Mouse (Mus musculus): ENCODE results near the gene Cpeb2. TPM values are rescaled to one million over a fixed set of nuclear protein-coding genes. Genes with fewer than 3 reads are reported as not detected.

The Cpeb2 gene
- polyA plus RNA-seq (2015; fragmentation: Nextera tagmentation; extraction: Ambion mirVana) = 7.4 and 8.1 TPM in 2 replicates

DNA sequence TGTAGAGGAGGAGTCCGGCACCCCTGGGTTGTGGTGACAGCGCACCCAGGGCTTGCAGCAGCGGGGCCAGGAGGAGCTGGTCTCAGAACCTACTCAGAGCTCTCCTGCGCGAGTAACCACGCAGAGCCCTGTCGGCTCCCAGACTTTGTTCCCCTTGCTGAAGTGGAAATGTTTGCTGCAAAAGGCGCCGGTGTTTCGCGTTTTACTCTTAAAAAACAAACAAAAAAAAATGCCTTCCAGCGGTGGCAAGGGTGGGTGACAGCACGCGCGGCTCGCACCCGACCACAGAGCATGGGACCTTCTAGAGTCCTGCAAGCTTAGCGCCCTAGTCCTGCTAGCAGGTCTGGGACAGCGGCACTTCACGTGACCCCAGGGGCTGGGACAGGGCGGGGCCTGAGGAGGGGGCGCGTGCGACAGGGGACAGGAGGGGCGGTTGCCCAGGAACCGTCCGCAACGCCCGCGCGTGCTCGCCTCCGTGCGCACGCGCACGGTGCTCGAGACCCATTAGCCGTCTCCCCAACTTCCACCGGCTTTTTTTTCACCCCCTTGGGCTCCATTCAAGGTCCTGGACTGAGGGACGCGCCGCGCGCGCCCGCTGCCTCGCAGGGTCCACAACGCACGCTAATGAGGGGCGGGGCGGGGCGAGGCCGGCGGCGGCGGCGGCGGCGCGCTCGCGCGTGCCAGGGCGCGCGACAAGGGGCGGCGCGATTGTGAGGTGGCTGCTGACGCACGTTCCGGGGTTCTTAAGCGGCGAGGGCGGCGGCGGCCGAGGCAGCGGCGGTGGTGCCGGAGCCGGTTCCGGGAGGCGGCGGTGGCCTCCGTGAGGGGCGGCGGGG is at the start of gene Cpeb2:
Cpeb2 (plus strand) TSS at position 691 of the 836 bp plus-strand sequence.
- 0% methylated on average over 71 of the region's 89 CpGs for WGBS
- peak; percentile 87 for ATAC-seq

DNA sequence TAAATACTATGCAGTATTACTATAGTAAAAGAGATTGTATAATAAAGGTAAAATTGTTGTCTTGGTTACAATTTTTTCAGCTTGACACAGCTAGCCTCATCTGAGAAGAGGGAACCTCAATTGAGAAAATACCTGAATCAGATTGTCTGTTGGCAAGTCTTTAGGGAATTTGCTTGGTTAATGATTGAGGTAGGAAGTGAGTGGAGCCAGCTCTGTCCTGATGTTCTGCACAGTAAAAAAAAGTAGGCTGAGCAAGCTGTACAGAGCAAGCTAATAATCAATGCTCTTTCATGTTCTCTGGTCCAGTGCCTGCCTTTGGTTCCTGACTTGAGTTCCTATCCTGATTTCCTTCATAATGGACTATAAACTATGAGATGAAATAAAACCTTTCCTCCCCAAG is 49.4 kb upstream of the Cpeb2 start:
- Histone ChIP-seq H3K36me3 (ENCODE audit: control insufficient read depth, insufficient read depth) (no peaks in the 10 kb centered on the region), H3K9me3 (ENCODE audit: control insufficient read depth, low read length) (no peaks in the 10 kb centered on the region), H3K27ac (ENCODE audit: low read length) (no peak overlapping the region), H3K4me1 (replicated peaks; ENCODE audit: control insufficient read depth, insufficient read depth, low read length) (no peaks in the 10 kb centered on the region), H3K4me2 (ENCODE audit: low read length) (no peak overlapping the region), H3K4me3 (replicated peaks; ENCODE audit: low read length) (no peak overlapping the region), H3K9ac (replicated peaks; ENCODE audit: low read depth, low read length) (no peak overlapping the region), H3K27me3 (replicated peaks; ENCODE audit: control insufficient read depth, insufficient read depth, low read length) (no peaks in the 10 kb centered on the region)
- no peak for ATAC-seq

More for the DNA sequence above, at the start of gene Cpeb2:
- H3K4me3 ChIP-seq (replicated peaks; ENCODE audit: low read length) = peak within 1 kb of the TSS; percentile 98
- H3K4me2 ChIP-seq (ENCODE audit: low read length) = peak within 1 kb of the TSS; percentile 82
- H3K27ac ChIP-seq (ENCODE audit: low read length) = peak within 1 kb of the TSS; percentile 96
- no peaks in the 10 kb centered on the region for H3K36me3 ChIP-seq (ENCODE audit: control insufficient read depth, insufficient read depth)
- peak within 1 kb of the TSS; percentile 97 for H3K9ac ChIP-seq (replicated peaks; ENCODE audit: low read depth, low read length)
- H3K27me3 ChIP-seq (replicated peaks; ENCODE audit: control insufficient read depth, insufficient read depth, low read length) = peaks cover 5% of the 10 kb centered on the region; the same call in 1 of the 2 replicates
- H3K9me3 ChIP-seq (ENCODE audit: control insufficient read depth, low read length) = no peaks in the 10 kb centered on the region
- H3K4me1 ChIP-seq (replicated peaks; ENCODE audit: control insufficient read depth, insufficient read depth, low read length) = peaks cover 8% of the 10 kb centered on the region

DNA sequence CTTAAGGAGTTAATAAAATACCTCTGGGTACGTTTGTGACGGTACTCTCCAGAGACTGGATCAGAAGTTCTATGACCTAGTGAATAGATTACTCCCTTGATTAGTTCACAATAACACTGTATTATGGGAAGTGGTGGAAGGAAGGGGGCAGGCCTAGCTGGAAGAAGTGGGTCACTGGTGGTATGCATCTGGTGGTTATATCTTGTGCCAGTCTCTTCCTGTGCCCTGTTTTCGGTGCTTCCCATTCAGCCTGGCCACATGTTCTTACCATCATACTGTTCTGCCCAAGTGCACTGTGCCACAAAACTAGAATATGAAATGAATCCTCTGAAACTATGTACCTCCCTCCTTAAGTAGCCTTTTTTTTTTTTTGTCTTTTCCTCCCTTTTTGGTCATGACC is 48.1 kb upstream of the Cpeb2 start:
- WGBS = 55% methylated on average over 3 of the region's 3 CpGs
- no peak overlapping the region for H3K4me3 ChIP-seq (replicated peaks; ENCODE audit: low read length)
- no peak overlapping the region for H3K9ac ChIP-seq (replicated peaks; ENCODE audit: low read depth, low read length)
- H3K9me3 ChIP-seq (ENCODE audit: control insufficient read depth, low read length) = no peaks in the 10 kb centered on the region
- H3K27me3 ChIP-seq (replicated peaks; ENCODE audit: control insufficient read depth, insufficient read depth, low read length) = no peaks in the 10 kb centered on the region
- no peak overlapping the region for H3K27ac ChIP-seq (ENCODE audit: low read length)
- no peaks in the 10 kb centered on the region for H3K36me3 ChIP-seq (ENCODE audit: control insufficient read depth, insufficient read depth)
- no peaks in the 10 kb centered on the region for H3K4me1 ChIP-seq (replicated peaks; ENCODE audit: control insufficient read depth, insufficient read depth, low read length)
- H3K4me2 ChIP-seq (ENCODE audit: low read length) = no peak overlapping the region
- no peak for ATAC-seq

DNA sequence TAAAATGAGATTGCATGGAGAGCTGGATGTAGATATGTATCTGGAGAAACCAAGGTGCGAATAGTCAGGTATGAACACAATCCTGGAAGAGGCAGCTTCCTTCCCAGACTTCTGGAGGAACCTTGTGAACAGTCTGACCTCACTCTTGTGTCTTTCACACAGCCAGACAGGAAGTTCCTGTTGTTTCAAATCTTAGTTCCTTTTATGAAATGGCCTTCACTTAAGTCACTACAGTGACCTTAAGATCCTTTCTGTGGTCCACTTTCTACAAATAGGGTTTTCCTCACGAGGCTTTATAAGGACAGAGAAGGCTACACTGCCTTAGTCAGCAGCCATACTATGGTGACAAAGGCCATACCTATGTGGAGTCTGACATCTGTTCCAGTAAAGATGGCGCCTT is 47.5 kb upstream of the Cpeb2 start:
- H3K4me2 ChIP-seq (ENCODE audit: low read length) = no peak overlapping the region

DNA sequence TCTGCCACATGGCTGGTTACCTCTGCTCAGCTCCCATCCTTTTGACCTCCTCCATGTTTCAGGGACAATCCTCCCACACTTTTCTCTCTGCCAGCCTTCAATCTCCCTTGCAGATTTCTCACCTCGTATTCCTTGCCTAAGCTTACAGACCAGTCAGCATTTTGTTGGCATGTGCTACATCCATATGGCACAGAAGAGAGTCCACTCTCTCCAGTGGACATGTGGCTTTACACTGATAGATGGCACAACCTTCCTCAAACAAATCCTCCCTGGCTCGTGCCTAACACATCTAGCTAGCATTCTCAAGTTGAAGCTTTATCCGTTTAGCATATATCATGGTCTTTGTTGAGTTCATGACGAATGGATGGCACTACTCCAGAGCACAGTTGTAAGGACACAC is 32.3 kb upstream of the Cpeb2 start:
- Histone ChIP-seq H3K9me3 (ENCODE audit: control insufficient read depth, low read length) (peaks cover 3% of the 10 kb centered on the region; the same call in 1 of the 2 replicates), H3K4me2 (ENCODE audit: low read length) (no peak overlapping the region), H3K27ac (ENCODE audit: low read length) (no peak overlapping the region), H3K27me3 (replicated peaks; ENCODE audit: control insufficient read depth, insufficient read depth, low read length) (no peaks in the 10 kb centered on the region), H3K9ac (replicated peaks; ENCODE audit: low read depth, low read length) (no peak overlapping the region), H3K4me1 (replicated peaks; ENCODE audit: control insufficient read depth, insufficient read depth, low read length) (no peaks in the 10 kb centered on the region), H3K4me3 (replicated peaks; ENCODE audit: low read length) (no peak overlapping the region), H3K36me3 (ENCODE audit: control insufficient read depth, insufficient read depth) (no peaks in the 10 kb centered on the region)
- ATAC-seq = no peak
- 74% methylated on average over 4 of the region's 4 CpGs for WGBS

More for the DNA sequence above, 47.5 kb upstream of the Cpeb2 start:
- Histone ChIP-seq H3K9me3 (ENCODE audit: control insufficient read depth, low read length) (no peaks in the 10 kb centered on the region), H3K4me1 (replicated peaks; ENCODE audit: control insufficient read depth, insufficient read depth, low read length) (no peaks in the 10 kb centered on the region), H3K36me3 (ENCODE audit: control insufficient read depth, insufficient read depth) (no peaks in the 10 kb centered on the region), H3K27me3 (replicated peaks; ENCODE audit: control insufficient read depth, insufficient read depth, low read length) (no peaks in the 10 kb centered on the region), H3K27ac (ENCODE audit: low read length) (no peak overlapping the region), H3K9ac (replicated peaks; ENCODE audit: low read depth, low read length) (no peak overlapping the region), H3K4me3 (replicated peaks; ENCODE audit: low read length) (no peak overlapping the region)
- WGBS = 86% methylated on average over 3 of the region's 3 CpGs
- no peak for ATAC-seq

DNA sequence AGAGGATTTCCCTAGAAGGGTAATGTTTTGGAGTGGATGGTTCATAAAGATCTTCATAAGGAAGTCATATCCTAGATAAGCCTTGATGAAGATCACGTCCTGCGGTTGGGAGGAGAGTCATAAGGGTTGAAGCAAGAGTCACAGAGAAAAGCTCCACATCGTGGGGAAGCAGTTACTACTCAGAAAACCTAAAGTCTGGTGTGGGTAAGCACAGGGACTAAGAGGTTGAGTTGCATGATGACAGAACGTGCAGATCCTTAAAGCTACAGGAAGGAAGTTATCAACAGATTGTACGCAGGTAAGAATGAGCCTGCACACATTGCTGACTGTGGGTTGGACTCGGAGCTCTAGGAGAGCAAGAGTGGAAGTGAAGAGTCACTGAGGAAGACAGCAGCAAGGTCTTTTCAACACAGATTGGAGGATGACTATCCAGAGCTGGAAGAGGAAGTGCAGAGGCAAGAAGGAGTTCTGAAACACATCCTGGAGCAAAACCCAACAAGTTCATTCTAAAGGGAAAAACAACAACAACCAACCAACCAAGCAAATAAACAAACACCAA is 26.4 kb upstream of the Cpeb2 start:
- no peaks in the 10 kb centered on the region for H3K27me3 ChIP-seq (replicated peaks; ENCODE audit: control insufficient read depth, insufficient read depth, low read length)
- peaks cover 3% of the 10 kb centered on the region; the same call in 1 of the 2 replicates for H3K9me3 ChIP-seq (ENCODE audit: control insufficient read depth, low read length)
- no peak overlapping the region for H3K9ac ChIP-seq (replicated peaks; ENCODE audit: low read depth, low read length)
- H3K4me1 ChIP-seq (replicated peaks; ENCODE audit: control insufficient read depth, insufficient read depth, low read length) = no peaks in the 10 kb centered on the region
- H3K4me2 ChIP-seq (ENCODE audit: low read length) = no peak overlapping the region
- no peak overlapping the region for H3K4me3 ChIP-seq (replicated peaks; ENCODE audit: low read length)
- ATAC-seq = no peak
- no peak overlapping the region for H3K27ac ChIP-seq (ENCODE audit: low read length)
- no peaks in the 10 kb centered on the region for H3K36me3 ChIP-seq (ENCODE audit: control insufficient read depth, insufficient read depth)
- 84% methylated on average over 6 of the region's 6 CpGs for WGBS

DNA sequence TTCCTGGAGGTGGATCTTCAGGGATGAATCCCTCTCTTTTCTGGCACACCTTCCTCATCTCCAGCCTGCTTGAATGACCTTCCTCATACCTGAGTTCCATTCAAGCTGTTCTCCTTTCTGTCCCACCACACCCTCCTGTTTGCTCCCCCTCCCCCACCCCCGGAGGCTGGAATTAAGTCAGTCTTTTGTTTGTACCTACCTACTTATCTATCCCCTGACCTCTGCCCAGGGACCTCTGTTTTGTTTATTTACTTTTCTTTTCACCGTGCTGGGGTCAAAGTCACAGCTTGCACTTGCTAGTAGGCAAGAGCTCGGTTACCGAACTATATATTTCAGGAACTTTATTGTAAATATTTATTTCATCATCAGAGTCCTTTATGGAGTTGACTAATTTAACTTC is 15.5 kb upstream of the Cpeb2 start:
- Histone ChIP-seq H3K4me3 (replicated peaks; ENCODE audit: low read length) (no peak overlapping the region), H3K9me3 (ENCODE audit: control insufficient read depth, low read length) (no peaks in the 10 kb centered on the region), H3K36me3 (ENCODE audit: control insufficient read depth, insufficient read depth) (no peaks in the 10 kb centered on the region), H3K9ac (replicated peaks; ENCODE audit: low read depth, low read length) (no peak overlapping the region), H3K27me3 (replicated peaks; ENCODE audit: control insufficient read depth, insufficient read depth, low read length) (no peaks in the 10 kb centered on the region), H3K27ac (ENCODE audit: low read length) (no peak overlapping the region), H3K4me1 (replicated peaks; ENCODE audit: control insufficient read depth, insufficient read depth, low read length) (no peaks in the 10 kb centered on the region), H3K4me2 (ENCODE audit: low read length) (no peak overlapping the region)
- 54% methylated on average over 4 of the region's 4 CpGs for WGBS
- ATAC-seq = no peak

DNA sequence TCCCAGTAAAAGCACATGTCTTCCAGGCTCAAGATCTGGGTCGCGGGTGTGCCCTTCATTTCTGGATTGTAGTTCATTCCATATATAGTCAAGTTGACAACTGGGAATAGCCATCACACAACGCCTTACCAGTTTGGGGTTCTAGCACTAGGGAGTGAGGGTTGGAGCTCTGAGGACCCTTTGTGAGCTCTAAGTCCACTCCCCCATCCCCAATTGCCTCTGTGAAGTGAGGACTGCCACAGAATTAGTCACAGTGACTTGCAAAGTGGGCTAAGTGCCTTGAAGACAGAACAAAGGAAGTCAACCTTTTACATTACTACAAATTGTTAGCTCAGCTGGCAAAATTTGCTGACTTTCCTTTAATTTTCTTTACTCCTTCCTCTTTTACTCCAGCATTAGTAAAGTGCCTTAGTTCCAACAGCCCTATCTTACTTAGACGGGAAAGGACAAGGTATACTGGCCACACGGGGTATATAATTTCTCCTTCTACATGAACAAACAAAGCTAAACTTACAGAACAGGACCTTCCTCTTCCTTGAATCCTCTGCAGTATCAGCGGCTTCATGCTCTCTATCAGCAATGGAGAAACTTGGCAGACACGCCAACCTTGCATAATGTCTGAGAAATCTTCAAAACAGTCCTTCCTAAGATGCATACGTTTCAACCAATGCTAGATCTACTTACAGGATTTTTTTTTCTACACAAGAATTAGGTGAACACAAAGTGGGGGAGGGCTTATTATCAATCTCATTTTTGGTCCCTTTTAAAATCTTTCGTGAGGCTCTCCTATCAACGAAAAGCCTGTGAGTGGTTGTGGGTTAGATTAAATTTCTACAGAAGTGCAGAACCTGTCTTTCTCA is 14.8 kb upstream of the Cpeb2 start:
- ATAC-seq = no peak
- H3K9me3 ChIP-seq (ENCODE audit: control insufficient read depth, low read length) = no peaks in the 10 kb centered on the region
- 70% methylated on average over 10 of the region's 10 CpGs for WGBS
- H3K27ac ChIP-seq (ENCODE audit: low read length) = no peak overlapping the region
- H3K27me3 ChIP-seq (replicated peaks; ENCODE audit: control insufficient read depth, insufficient read depth, low read length) = no peaks in the 10 kb centered on the region
- no peaks in the 10 kb centered on the region for H3K4me1 ChIP-seq (replicated peaks; ENCODE audit: control insufficient read depth, insufficient read depth, low read length)
- no peak overlapping the region for H3K9ac ChIP-seq (replicated peaks; ENCODE audit: low read depth, low read length)
- H3K4me3 ChIP-seq (replicated peaks; ENCODE audit: low read length) = no peak overlapping the region
- no peak overlapping the region for H3K4me2 ChIP-seq (ENCODE audit: low read length)
- no peaks in the 10 kb centered on the region for H3K36me3 ChIP-seq (ENCODE audit: control insufficient read depth, insufficient read depth)

DNA sequence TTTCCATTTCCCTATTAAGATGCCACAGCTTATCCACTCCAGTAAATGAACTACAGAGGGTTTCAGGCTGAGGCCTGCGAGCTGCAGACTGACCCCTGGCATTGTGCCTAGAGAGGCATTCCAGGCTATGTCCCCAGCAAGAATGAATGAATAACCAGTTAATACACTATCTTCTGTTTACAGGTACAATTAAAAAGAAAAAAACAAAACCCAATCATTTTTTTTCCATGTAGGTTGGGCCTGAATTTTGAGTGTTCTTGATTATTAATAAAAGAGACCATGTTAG is 14.2 kb upstream of the Cpeb2 start:
- Histone ChIP-seq H3K4me3 (replicated peaks; ENCODE audit: low read length) (no peak overlapping the region), H3K36me3 (ENCODE audit: control insufficient read depth, insufficient read depth) (no peaks in the 10 kb centered on the region), H3K9me3 (ENCODE audit: control insufficient read depth, low read length) (no peaks in the 10 kb centered on the region), H3K4me2 (ENCODE audit: low read length) (no peak overlapping the region), H3K27me3 (replicated peaks; ENCODE audit: control insufficient read depth, insufficient read depth, low read length) (no peaks in the 10 kb centered on the region), H3K27ac (ENCODE audit: low read length) (no peak overlapping the region), H3K9ac (replicated peaks; ENCODE audit: low read depth, low read length) (no peak overlapping the region), H3K4me1 (replicated peaks; ENCODE audit: control insufficient read depth, insufficient read depth, low read length) (no peaks in the 10 kb centered on the region)
- ATAC-seq = no peak; the same call in 1 of the 2 replicates
- 20% methylated on average over 1 of the region's 1 CpGs for WGBS

Data from forebrain, embryonic 16.5 days (tissue).